Mouse (Mus musculus): Measurements from ENCODE around the gene Tulp1.
"Not testable (repeated sequence)": the region's sequence is repeated elsewhere in the genome, so short reads cannot be mapped to it uniquely, and the experiment has no call there.

Gene Tulp1

GRCm38 (mm10) chr17:28365122-28365521 lies at the start of gene Tulp1:
Tulp1 (minus strand) TSS chr17:28365222.
- DNase-seq (ENCODE audit: low spot score in 2 of 2), result no peak

- DNase-seq (ENCODE audit: low spot score in 2 of 2), result no peak
These were observed 46.4 kb upstream of the Tulp1 start for GRCm38 (mm10) chr17:28411381-28411960.

GRCm38 (mm10) chr17:28410731-28411130 lies 45.7 kb upstream of the Tulp1 start:
- DNase-seq (ENCODE audit: low spot score in 2 of 2), result no peak

GRCm38 (mm10) chr17:28408251-28408918 lies 43.4 kb upstream of the Tulp1 start:
- DNase-seq (ENCODE audit: low spot score in 2 of 2), result no peak

- DNase-seq (ENCODE audit: low spot score in 2 of 2), result peak; percentile 74 to 82
These were observed 42.6 kb upstream of the Tulp1 start for GRCm38 (mm10) chr17:28407418-28408250.

- DNase-seq (ENCODE audit: low spot score in 2 of 2), result no peak
These were observed 41.4 kb upstream of the Tulp1 start for GRCm38 (mm10) chr17:28406471-28406870.

- not testable (repeated sequence) for DNase-seq (ENCODE audit: low spot score in 2 of 2)
These were observed 39.7 kb upstream of the Tulp1 start for GRCm38 (mm10) chr17:28404745-28405144.

GRCm38 (mm10) chr17:28404301-28404700 lies 39.3 kb upstream of the Tulp1 start:
- no peak for DNase-seq (ENCODE audit: low spot score in 2 of 2)

- no peak for DNase-seq (ENCODE audit: low spot score in 2 of 2)
These were observed 30.0 kb upstream of the Tulp1 start for GRCm38 (mm10) chr17:28394994-28395393.

- no peak for DNase-seq (ENCODE audit: low spot score in 2 of 2)
These were observed 29.2 kb upstream of the Tulp1 start for GRCm38 (mm10) chr17:28394051-28394765.

GRCm38 (mm10) chr17:28391568-28392432 lies 26.8 kb upstream of the Tulp1 start:
- DNase-seq (ENCODE audit: low spot score in 2 of 2), result no peak

GRCm38 (mm10) chr17:28388534-28388933 lies 23.5 kb upstream of the Tulp1 start:
- DNase-seq (ENCODE audit: low spot score in 2 of 2), result no peak

- DNase-seq (ENCODE audit: low spot score in 2 of 2), result peak; percentile 55 to 70
These were observed 21.3 kb upstream of the Tulp1 start for GRCm38 (mm10) chr17:28386150-28386905.

- DNase-seq (ENCODE audit: low spot score in 2 of 2), result no peak
These were observed 19.3 kb upstream of the Tulp1 start for GRCm38 (mm10) chr17:28384298-28384697.

- DNase-seq (ENCODE audit: low spot score in 2 of 2), result no peak
These were observed 15.2 kb upstream of the Tulp1 start for GRCm38 (mm10) chr17:28380255-28380654.

- no peak for DNase-seq (ENCODE audit: low spot score in 2 of 2)
These were observed 10.6 kb upstream of the Tulp1 start for GRCm38 (mm10) chr17:28375592-28376061.

- no peak for DNase-seq (ENCODE audit: low spot score in 2 of 2)
These were observed 9.5 kb upstream of the Tulp1 start for GRCm38 (mm10) chr17:28374494-28374893.

GRCm38 (mm10) chr17:28373821-28374220 lies 8.8 kb upstream of the Tulp1 start:
- no peak for DNase-seq (ENCODE audit: low spot score in 2 of 2)

GRCm38 (mm10) chr17:28371941-28372340 lies 6.9 kb upstream of the Tulp1 start:
- no peak for DNase-seq (ENCODE audit: low spot score in 2 of 2)

- DNase-seq (ENCODE audit: low spot score in 2 of 2), result no peak
These were observed 6.3 kb upstream of the Tulp1 start for GRCm38 (mm10) chr17:28371286-28371685.

All from right cerebral cortex, postnatal 36 days (tissue).